Mouse (Mus musculus): Measurements from ENCODE around the gene Bet1. TPM values are rescaled to one million over a fixed set of nuclear protein-coding genes. Genes with fewer than 3 reads are reported as not detected.

The Bet1 gene
- 82.9 and 84.7 TPM in 2 replicates for polyA plus RNA-seq (2015; fragmentation: Nextera tagmentation; extraction: Ambion mirVana)

DNA sequence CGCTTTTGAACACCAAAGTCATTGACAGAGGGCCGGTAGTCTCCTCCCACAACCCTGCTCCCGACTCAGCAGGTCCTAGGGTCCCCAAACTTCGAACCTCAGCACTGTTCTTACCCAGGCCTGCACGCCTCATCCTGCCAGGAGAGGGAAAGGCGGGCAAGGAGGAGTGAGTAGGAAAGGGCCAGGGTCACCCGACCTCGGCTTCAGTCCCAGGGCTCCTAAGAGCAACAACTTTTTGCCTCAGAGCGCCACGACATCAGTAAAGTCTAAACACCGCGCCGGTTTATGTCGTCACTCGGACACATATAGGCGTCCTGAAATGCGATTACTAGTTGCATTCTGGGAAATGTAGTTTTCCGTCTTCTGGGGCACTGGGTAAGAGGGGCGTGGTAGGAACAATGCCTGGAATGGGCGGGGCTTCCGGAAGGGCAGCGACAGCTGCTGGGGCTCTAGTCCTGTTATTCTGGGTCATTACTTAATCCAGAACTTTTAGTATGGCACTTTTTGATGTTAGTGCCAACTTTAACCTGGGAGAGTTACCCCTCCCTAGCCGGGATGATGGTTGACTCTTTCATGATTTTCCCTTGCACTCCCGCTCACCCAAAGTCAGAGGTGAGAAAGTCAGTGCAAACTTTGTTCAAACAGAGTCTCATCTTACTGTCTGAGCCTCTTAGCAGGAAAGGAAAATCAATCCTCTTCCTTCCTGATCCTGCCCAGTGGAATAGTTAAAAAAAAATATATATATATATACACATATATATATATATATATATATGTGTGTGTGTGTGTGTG lies at the start of gene Bet1:
Bet1 (minus strand) TSS at position 310 of the 792 bp plus-strand sequence.
- H3K36me3 ChIP-seq, result no peaks in the 10 kb centered on the region

DNA sequence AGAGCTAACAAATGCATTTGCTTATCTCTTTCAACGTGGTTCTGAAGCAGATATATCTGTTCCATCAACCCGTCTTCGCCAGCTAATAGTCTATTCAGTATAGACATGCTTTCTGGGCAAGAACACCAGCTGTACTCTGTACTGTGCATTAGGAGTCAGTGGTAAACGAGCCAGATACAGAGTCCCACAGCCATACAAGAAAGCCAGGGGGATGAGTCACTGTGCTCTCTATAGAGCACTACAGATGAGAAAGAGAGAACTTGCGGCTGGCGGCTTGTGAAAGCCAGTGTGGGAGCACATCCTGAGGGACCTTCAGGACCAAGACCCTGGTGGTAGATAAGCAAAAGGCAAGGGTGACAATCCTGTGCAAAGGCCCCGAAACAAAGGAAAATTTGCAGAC lies 45.5 kb upstream of the Bet1 start:
- 78% methylated on average over 7 of the region's 7 CpGs for WGBS

More for the DNA sequence above, at the start of gene Bet1:
- H3K9ac ChIP-seq, result peak within 1 kb of the TSS; percentile 71
- no peaks in the 10 kb centered on the region for H3K27me3 ChIP-seq
- H3K4me2 ChIP-seq, result peak within 1 kb of the TSS; percentile 45
- H3K4me1 ChIP-seq, result no peaks in the 10 kb centered on the region
- peak; percentile 100 for ATAC-seq (ENCODE audit: insufficient number of reproducible peaks, low FRiP score, low TSS enrichment, low read depth)
- peak within 1 kb of the TSS; percentile 81 for H3K27ac ChIP-seq
- peak within 1 kb of the TSS; percentile 79 for H3K4me3 ChIP-seq
- H3K9me3 ChIP-seq, result no peaks in the 10 kb centered on the region
- 1% methylated on average over 24 of the region's 24 CpGs for WGBS

DNA sequence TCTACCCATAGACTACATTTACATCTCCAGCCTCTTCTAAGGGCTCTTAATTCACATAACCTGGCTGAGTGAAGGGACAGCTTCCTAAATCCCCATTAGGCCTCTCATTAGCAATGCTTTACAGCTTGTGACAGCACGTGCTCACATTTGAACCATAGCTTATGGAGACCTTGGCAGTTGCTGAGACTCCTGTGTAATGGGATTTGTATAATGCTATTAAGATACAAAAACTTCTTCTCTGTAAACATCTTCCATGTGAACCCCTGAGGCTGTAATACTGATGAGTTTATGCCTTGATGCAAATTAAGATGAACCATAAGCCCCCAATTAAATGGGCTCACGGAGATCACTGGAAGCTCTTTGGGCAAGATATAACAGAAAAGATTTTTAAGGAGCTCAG lies 44.4 kb upstream of the Bet1 start:
- H3K36me3 ChIP-seq, result no peaks in the 10 kb centered on the region
- no peak overlapping the region for H3K27ac ChIP-seq
- H3K4me1 ChIP-seq, result no peaks in the 10 kb centered on the region
- H3K4me2 ChIP-seq, result no peak overlapping the region
- H3K9me3 ChIP-seq, result no peaks in the 10 kb centered on the region
- ATAC-seq (ENCODE audit: insufficient number of reproducible peaks, low FRiP score, low TSS enrichment, low read depth), result no peak
- H3K4me3 ChIP-seq, result no peak overlapping the region
- no peaks in the 10 kb centered on the region for H3K27me3 ChIP-seq
- no peak overlapping the region for H3K9ac ChIP-seq
- WGBS, result 44% methylated on average over 2 of the region's 2 CpGs

More for the DNA sequence above, 45.5 kb upstream of the Bet1 start:
- no peak overlapping the region for H3K27ac ChIP-seq
- H3K27me3 ChIP-seq, result no peaks in the 10 kb centered on the region
- no peaks in the 10 kb centered on the region for H3K36me3 ChIP-seq
- no peaks in the 10 kb centered on the region for H3K4me1 ChIP-seq
- H3K4me3 ChIP-seq, result no peak overlapping the region
- ATAC-seq (ENCODE audit: insufficient number of reproducible peaks, low FRiP score, low TSS enrichment, low read depth), result no peak
- no peaks in the 10 kb centered on the region for H3K9me3 ChIP-seq
- no peak overlapping the region for H3K9ac ChIP-seq
- H3K4me2 ChIP-seq, result no peak overlapping the region

DNA sequence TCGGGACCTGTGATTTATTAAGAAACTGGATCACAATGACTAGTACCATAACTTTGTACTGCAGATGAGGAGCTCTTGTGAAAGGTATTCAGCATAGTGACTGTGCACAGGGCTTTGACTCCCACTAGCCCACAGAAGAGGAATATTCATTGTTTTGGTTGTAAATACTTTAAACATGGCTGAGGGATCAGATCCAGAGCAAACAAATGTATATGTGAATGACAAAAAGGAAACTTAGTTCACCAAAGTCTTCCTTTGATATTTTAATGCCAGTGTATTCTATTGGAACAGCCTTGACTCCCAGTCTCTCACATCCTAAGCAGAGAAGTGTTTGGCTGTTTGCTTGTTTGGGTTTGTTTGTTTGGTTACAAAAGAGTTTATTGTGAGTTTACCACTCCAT lies 31.8 kb upstream of the Bet1 start:
- no peak overlapping the region for H3K27ac ChIP-seq
- WGBS, result 80% methylated on average over 1 of the region's 1 CpGs
- no peaks in the 10 kb centered on the region for H3K27me3 ChIP-seq
- H3K4me2 ChIP-seq, result no peak overlapping the region
- H3K36me3 ChIP-seq, result no peaks in the 10 kb centered on the region
- no peak for ATAC-seq (ENCODE audit: insufficient number of reproducible peaks, low FRiP score, low TSS enrichment, low read depth)
- H3K9me3 ChIP-seq, result no peaks in the 10 kb centered on the region
- H3K9ac ChIP-seq, result no peak overlapping the region
- no peak overlapping the region for H3K4me3 ChIP-seq
- no peaks in the 10 kb centered on the region for H3K4me1 ChIP-seq

DNA sequence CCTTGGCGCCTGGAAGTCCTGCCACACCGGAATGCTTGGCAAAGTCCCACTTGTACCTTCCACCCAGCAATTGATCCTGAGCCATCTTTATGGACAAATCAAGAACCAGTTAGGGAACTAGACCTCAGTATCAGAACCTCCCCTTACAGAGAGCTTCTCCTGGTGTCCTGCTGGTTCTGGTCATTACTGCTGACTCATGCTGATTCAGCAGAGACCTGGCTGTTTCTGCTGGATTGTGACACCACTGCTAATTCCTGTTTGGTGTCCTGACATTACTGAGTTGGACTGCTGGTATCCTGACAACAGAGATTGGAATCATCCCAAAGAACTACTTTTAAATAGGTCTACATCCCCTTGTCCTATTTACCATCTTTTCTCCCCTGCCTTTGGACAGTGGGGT lies 3.7 kb upstream of the Bet1 start:
- no peak overlapping the region for H3K4me2 ChIP-seq
- H3K9me3 ChIP-seq, result no peaks in the 10 kb centered on the region
- H3K27me3 ChIP-seq, result no peaks in the 10 kb centered on the region
- H3K4me3 ChIP-seq, result no peak overlapping the region
- H3K36me3 ChIP-seq, result no peaks in the 10 kb centered on the region
- no peak for ATAC-seq (ENCODE audit: insufficient number of reproducible peaks, low FRiP score, low TSS enrichment, low read depth)
- H3K9ac ChIP-seq, result no peak overlapping the region
- no peaks in the 10 kb centered on the region for H3K4me1 ChIP-seq
- no peak overlapping the region for H3K27ac ChIP-seq
- WGBS, result 74% methylated on average over 2 of the region's 2 CpGs

DNA sequence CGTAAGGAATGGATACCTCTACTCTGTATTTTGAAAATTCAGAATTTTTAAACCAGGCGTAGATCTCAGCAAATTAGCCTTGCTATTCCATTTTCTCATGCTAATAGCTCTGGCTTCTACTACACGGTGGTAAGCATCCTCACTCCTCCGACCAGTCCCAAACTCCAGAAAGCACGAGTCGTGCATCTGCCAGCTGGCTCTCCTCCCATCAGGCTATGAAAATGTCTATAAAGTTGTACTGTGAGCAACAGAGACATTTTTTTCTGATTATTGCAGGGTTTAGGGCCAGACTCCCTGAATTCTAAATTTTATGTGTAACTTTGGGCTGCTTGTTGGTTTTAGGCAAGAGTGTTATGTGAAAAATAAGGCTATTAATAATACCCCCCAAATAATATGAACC lies 14.5 kb downstream of the Bet1 start:
- Histone ChIP-seq H3K36me3 (peaks cover under 1% of the 10 kb centered on the region; the same call in 1 of the 2 replicates), H3K9me3 (no peaks in the 10 kb centered on the region), H3K27ac (no peak overlapping the region), H3K9ac (no peak overlapping the region), H3K27me3 (no peaks in the 10 kb centered on the region), H3K4me2 (no peak overlapping the region), H3K4me3 (no peak overlapping the region), H3K4me1 (no peaks in the 10 kb centered on the region)
- 51% methylated on average over 6 of the region's 6 CpGs for WGBS
- ATAC-seq (ENCODE audit: insufficient number of reproducible peaks, low FRiP score, low TSS enrichment, low read depth), result no peak

DNA sequence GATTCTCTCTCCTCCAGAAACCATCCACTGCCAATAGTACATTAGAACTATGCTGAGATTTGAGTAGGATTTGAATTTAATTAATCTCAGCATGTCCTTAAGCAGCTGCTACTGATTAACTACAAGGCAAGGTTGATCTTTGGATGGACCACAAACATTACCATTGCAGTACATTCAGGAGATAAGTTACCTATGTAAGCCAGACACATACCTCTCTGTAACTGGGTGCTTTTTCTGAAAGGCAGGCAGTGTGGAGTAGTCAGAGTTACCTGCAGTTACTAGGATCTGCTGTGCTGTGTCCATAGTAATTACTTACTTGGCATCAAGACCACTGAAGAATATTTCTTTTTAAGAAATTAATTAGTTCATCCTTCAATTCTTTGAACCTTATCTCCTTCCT lies 17.1 kb downstream of the Bet1 start:
- ATAC-seq (ENCODE audit: insufficient number of reproducible peaks, low FRiP score, low TSS enrichment, low read depth), result no peak
- Histone ChIP-seq H3K4me1 (no peaks in the 10 kb centered on the region), H3K36me3 (no peaks in the 10 kb centered on the region), H3K4me2 (no peak overlapping the region), H3K4me3 (no peak overlapping the region), H3K27me3 (no peaks in the 10 kb centered on the region), H3K27ac (no peak overlapping the region), H3K9me3 (no peaks in the 10 kb centered on the region), H3K9ac (no peak overlapping the region)

DNA sequence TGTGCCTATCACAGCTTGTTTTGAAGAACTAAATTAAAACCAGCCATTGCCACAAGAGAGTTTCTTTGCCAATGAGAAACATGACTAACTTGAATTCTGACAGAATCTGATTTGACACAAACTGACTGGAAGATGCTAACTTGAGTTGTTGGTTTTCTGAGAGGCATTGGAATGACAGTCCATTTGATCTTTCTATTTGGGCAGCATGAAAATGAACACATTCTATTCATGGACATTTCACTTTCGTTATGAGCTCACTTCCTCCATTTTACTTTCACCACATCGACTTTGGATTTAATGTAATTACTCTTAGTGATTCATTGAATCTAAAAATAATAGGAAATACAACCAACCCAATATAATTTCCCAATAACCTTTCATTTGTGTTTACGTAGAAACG lies 32.4 kb downstream of the Bet1 start:
- Histone ChIP-seq H3K9me3 (no peaks in the 10 kb centered on the region), H3K27ac (no peak overlapping the region), H3K36me3 (no peaks in the 10 kb centered on the region), H3K4me1 (no peaks in the 10 kb centered on the region), H3K4me3 (no peak overlapping the region), H3K9ac (no peak overlapping the region), H3K27me3 (no peaks in the 10 kb centered on the region), H3K4me2 (no peak overlapping the region)
- WGBS, result 78% methylated on average over 4 of the region's 4 CpGs
- ATAC-seq (ENCODE audit: insufficient number of reproducible peaks, low FRiP score, low TSS enrichment, low read depth), result no peak

DNA sequence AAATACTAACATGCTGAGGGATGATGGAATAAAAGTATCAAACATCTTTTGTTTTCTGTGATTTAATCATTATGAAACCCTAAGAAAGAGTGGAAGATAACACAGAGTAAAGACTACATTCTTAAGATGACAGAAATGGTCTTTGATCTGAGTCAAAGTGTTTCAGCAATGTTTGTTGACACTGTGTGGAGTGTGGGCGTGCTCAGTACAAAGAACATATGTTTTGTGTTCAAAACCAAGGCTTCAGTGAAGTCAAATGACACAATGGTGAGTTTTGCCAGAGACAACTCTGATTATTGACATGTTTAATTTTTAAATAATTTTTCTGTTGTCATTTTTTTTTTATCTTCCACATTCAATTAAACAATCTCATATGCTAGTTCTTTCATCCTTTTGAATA lies 33.9 kb downstream of the Bet1 start:
- Histone ChIP-seq H3K27me3 (no peaks in the 10 kb centered on the region), H3K4me1 (no peaks in the 10 kb centered on the region), H3K4me3 (no peak overlapping the region), H3K27ac (no peak overlapping the region), H3K9ac (no peak overlapping the region), H3K9me3 (no peaks in the 10 kb centered on the region), H3K36me3 (no peaks in the 10 kb centered on the region), H3K4me2 (no peak overlapping the region)
- ATAC-seq (ENCODE audit: insufficient number of reproducible peaks, low FRiP score, low TSS enrichment, low read depth), result no peak
- 60% methylated on average over 1 of the region's 1 CpGs for WGBS

DNA sequence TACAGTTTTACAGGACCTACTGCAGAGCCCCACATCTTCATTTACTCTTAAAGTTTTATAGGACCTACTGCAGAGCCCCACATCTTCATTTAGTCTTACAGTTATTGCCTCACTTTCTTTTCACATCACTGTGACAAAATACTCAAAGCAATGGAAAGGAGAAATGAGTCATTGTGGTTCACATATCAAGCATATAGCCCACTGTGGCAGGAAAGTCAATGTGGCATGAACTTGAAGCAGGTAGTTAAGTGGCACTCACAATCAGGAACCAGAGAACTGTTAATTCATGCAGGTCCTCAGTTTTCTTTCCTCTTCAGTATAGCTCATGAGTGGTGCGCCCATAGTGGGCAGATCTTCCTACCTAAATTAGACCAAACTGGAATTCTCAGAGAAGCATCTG lies 39.6 kb downstream of the Bet1 start:
- H3K9ac ChIP-seq, result no peak overlapping the region
- H3K27ac ChIP-seq, result no peak overlapping the region
- no peak overlapping the region for H3K4me3 ChIP-seq
- H3K36me3 ChIP-seq, result no peaks in the 10 kb centered on the region
- no peaks in the 10 kb centered on the region for H3K4me1 ChIP-seq
- WGBS, result 100% methylated on average over 1 of the region's 1 CpGs
- H3K4me2 ChIP-seq, result no peak overlapping the region
- H3K9me3 ChIP-seq, result no peaks in the 10 kb centered on the region
- ATAC-seq (ENCODE audit: insufficient number of reproducible peaks, low FRiP score, low TSS enrichment, low read depth), result no peak
- H3K27me3 ChIP-seq, result no peaks in the 10 kb centered on the region

DNA sequence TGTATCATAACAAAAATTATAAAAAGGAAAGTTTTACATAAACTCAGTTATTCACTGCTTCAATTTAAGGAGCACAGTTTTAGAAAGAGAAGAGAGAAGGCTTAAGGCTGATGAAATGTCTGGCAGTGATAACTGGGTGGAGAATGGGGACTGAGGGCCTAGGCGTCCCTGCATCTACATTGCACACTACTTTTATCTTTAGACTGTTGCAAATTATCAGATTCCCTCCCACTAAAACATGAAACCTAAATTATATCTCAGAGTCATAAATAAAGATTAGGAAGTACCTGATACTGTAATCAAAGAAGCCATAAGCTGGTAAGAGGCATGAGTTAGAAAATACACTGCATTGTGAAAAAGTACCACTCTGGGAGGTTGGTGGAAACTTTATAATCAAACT lies 45.0 kb downstream of the Bet1 start:
- Histone ChIP-seq H3K9ac (no peak overlapping the region), H3K27me3 (no peaks in the 10 kb centered on the region), H3K36me3 (no peaks in the 10 kb centered on the region), H3K9me3 (no peaks in the 10 kb centered on the region), H3K4me3 (no peak overlapping the region), H3K4me2 (no peak overlapping the region), H3K4me1 (no peaks in the 10 kb centered on the region), H3K27ac (no peak overlapping the region)
- ATAC-seq (ENCODE audit: insufficient number of reproducible peaks, low FRiP score, low TSS enrichment, low read depth), result no peak
- 71% methylated on average over 1 of the region's 1 CpGs for WGBS

DNA sequence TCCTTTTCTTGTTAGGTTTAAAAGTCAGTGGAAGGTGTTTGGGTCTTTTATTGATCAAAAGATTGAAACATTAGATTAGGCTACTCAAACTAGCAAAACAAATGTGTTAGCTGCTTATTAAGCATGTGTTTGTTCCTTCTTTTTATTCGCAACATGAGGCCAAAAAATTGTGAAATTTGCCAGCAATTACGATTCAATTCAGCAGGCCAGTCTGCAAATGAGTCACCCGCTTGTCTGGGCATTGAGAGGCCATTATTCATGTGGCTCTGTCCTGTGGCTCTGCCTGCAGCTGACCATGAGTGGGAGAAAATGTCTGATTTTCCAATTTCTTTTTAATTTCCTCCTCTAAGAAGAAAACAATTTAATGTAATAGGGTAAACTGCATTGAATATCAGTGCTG lies 55.8 kb downstream of the Bet1 start:
- Histone ChIP-seq H3K4me1 (no peaks in the 10 kb centered on the region), H3K9ac (no peak overlapping the region), H3K4me3 (no peak overlapping the region), H3K27me3 (no peaks in the 10 kb centered on the region), H3K4me2 (no peak overlapping the region), H3K9me3 (no peaks in the 10 kb centered on the region), H3K36me3 (no peaks in the 10 kb centered on the region), H3K27ac (no peak overlapping the region)
- 71% methylated on average over 3 of the region's 3 CpGs for whole genome bisulfite sequencing
- no peak for ATAC-seq (ENCODE audit: insufficient number of reproducible peaks, low FRiP score, low TSS enrichment, low read depth)
